Mouse (Mus musculus) cortical plate, adult 2 months (tissue): ENCODE results near the gene Trat1.

Experiments used
- CTCF ChIP-seq: fragments of 200-500 bp; IDR thresholded peaks from 2 replicates; pipeline ENCODE4 v1.5.1; 2011; ENCODE audit warnings: mild to moderate bottlenecking, control low read depth, low read length; ENCODE audit not compliant: insufficient read depth; ENCODE audit errors: extremely low read depth
- POLR2A ChIP-seq: fragments of 200-500 bp; IDR thresholded peaks from 2 replicates; pipeline ENCODE4 v1.6.1; 2011; ENCODE audit warnings: mild to moderate bottlenecking, low read length, control low read depth; ENCODE audit not compliant: insufficient read depth; ENCODE audit errors: extremely low read depth

- TF ChIP-seq POLR2A (no peak), CTCF (no peak)
Observed at GRCm38 (mm10) chr16:48771971-48772445, at the start of gene Trat1.
